Mouse (Mus musculus) heart, postnatal 36 days (tissue): ENCODE data around the gene Vipas39. TPM values are rescaled to one million over a fixed set of nuclear protein-coding genes. Genes with fewer than 3 reads are reported as not detected.
"Not testable (repeated sequence)": the region's sequence is repeated elsewhere in the genome, so short reads cannot be mapped to it uniquely, and the experiment has no call there.

ENCODE experiments used
- DNase-seq, 2 experiments: peaks; one replicate each; pipeline ENCODE4 v3.0.0; 2021 to 2022
- intact Hi-C: fragments of 180-260 bp; cut with DNase I; formaldehyde crosslinking; loops from one replicate; pipeline ENCODE4 v1.15.1; 2025
- total RNA-seq, 2 experiments: library from RNA; stranded (reverse); gene quantifications; 2 replicates each; pipeline ENCODE4 v1.2.3; 2021

Vipas39 gene
- total RNA-seq = 10 to 100 TPM; 21.2 to 24.5 TPM

GRCm38 (mm10) chr12:87266108-87266826 lies at the start of gene Vipas39, which contains the start of gene Ahsa1:
TSS of gene Vipas39 (minus strand) at chr12:87266256.
TSS of gene Ahsa1 (plus strand) at chr12:87266479.
- intact Hi-C loops = loop anchor here (5.0 kb wide), 1 partner anchor 151 kb away; no protein-coding TSS in a partner anchor
- peak; percentile 77 to 92 for DNase-seq

DNA sequence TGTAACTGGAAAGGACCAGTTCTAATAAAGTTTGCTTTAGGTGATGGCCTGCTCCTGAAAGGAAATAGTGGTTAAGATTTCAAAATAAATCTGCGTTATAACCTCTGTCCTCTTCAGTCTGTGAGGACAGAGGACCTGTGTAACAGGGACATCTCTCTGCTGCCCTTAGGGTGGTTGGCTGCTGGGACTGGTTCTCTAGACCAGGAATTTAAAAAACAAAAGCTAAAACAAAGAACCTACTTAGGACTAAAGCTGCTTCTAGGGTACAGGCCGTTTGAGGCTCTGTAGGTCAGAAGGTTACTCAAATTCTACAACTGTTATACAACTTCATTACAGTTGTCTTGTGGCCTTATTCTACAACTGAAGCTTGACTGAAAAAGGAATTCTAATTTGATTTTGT lies 47.0 kb upstream of the Vipas39 start:
- intact Hi-C loops = no loop called here
- no peak for DNase-seq

GRCm38 (mm10) chr12:87306584-87306844 lies 40.5 kb upstream of the Vipas39 start:
- DNase-seq, intact Hi-C loops: not testable (repeated sequence)

GRCm38 (mm10) chr12:87305767-87306583 lies 39.9 kb upstream of the Vipas39 start:
- DNase-seq = no peak
- intact Hi-C loops = no loop called here

DNA sequence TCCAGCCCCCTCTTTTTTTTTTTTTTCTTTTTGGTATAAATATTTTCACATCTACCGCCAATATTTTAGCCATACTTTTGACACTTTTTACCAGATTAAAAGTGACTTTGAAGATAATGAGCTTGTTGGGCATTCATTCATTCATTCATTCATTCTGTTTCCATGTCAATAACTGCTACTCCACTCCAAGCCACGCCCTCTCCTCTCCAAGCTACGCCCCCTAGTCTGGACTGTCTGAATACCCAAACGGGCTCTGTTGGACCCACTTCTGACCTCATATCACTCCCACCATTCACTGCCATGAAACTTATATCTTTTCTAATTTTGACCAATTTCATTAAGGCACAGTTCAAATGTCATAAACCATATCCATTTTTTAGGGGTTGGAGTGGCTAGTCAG lies 35.1 kb upstream of the Vipas39 start:
- DNase-seq = no peak
- intact Hi-C loops = no loop called here

DNA sequence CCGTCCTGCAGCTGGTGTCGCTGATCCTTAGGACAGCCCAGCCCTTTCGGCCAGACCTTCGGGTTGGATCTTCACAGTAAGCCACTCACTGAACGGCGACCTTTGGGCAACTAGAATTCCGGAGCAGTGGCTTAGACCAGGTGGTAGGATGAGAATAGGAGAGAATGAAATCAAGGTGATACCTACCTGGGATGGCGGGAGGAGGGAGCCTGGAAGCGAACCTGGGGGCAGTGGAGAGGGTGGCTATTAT lies 34.3 kb upstream of the Vipas39 start:
- DNase-seq = no peak
- intact Hi-C loops = no loop called here

DNA sequence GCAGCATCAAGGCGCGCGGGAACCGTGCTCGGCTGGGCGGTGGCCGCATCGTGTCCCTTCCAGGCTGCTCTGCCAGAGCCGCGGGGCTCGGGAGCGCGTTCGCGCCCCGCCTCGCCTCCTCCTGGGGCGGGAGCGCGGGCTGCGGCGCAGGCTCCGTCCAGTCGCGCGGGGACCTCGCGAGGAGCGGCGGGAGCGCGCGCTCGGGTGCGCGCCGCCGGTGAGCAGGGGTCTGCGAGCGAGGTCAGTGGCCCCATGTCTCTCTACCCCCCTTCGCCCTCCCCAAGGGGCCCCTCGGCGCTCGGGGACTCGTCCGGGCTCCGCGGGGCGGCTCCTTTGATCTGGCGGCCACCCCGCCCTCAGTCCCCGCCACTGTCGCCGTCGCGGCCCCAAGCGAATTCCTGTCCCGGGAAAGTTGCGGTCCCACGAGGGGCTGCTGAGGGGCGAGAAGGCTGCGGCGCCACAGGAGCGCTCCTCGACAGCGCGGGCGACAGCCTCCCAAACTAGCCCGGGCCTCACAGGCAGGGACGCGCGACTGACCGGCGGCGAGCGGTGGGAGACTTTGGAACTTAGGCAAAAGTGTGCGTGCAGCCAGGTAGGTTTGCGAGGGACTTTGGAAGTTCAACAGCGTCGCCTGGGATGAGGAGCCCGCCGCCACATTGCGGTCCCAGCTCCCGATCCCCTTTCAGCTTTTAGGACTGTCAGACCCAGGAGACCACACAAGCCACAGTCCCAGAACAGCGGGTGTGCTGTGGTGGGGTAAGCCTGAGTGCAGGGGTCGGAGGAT lies 33.8 kb upstream of the Vipas39 start, which contains the start of gene Ism2:
Gene Ism2, minus strand, starts transcription at position 49 of the 784 bp plus-strand sequence.
- intact Hi-C loops = no loop called here
- DNase-seq = peak in 1 of 2 experiments; percentile 56

DNA sequence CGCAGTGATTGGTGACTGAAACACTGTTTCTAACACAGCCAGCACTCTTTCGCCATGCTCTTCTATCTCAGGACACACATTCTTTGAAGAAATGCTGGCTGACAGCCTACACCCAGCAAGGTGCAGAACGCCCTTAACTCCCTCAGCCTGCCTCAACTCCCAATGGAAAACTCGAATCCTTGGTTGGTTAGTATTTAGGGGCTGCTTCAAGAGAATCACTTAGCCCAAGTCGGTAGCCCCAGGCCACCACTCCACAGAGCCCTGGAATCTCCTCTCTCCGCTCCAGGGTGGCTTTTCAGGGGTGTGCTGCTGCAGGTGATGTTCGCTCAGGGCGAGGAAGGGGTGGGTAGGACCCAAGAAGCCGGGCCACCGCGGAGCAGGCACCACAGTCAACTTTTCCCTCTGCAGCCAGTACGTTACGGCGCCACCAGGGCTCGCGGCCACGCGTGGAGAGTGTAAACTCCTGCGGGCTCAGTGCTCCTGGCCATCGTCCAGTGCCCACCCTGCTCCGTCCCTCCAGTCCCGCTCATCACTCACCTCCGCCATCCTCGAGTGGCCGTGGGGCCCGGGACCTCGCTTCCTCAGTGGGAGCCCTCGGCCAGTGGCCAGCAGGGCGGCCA lies 33.1 kb upstream of the Vipas39 start:
- intact Hi-C loops = no loop called here
- peak in 1 of 2 experiments; percentile 33 for DNase-seq

DNA sequence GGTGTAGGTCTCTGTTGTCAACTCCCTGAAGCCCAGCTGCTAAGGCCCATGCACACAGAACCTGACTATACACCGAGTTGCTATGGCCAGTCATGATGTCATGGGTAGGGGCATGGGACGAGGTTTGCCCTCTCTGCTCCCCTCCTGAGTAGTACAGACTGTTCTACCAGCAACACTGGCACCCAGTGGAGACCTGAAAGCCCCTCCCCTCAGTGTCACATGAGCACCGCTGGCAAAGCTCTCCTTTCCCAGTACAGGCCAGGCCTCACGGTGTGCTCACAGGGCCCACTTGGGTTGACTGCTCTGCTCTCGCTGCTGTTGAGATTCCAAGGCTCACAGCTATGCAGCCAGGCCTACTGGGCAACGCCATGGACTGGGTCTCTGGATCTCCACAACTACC lies 27.9 kb upstream of the Vipas39 start:
- intact Hi-C loops = no loop called here
- no peak for DNase-seq

DNA sequence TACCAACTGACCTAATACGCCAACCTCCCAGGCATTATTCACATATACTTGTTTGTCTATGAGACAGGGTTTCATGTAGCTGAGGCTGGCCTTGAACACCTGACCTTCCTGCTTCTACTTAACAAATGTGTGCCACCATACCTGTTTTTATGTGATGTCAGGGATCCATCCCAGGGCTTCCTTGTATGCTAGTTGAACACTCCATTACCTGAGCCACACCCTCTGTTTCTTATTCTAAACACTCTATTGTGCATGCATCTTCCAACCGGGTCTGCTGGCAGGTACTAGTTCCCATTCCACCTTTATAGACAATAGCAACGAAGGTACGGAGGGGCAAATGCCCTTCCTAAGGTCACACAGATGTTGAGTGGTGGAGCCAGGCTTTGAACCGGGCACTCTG lies 23.0 kb upstream of the Vipas39 start:
- intact Hi-C loops = no loop called here

GRCm38 (mm10) chr12:87284726-87285125 lies 18.7 kb upstream of the Vipas39 start:
- DNase-seq = no peak
- intact Hi-C loops = no loop called here

More for the DNA sequence above, 23.0 kb upstream of the Vipas39 start:
- DNase-seq = no peak

DNA sequence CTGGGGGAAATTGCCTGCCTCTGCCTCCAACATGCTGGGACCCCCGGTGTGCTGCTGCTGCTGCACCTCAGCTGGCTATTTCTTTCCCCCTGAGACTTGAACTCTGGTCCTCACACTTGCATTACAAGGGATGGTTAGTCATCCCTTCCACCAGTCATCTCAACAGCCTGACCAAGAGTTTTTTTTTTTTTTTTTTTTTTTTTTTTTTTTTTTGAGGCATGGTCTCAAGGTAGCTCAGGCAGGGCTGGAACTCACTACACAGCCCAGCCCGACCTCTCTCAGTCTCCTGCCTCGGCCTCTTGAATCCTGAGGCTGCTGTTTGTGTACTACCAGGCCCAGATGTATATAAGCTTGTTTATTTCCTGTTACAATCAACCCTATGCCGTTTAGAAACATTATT lies 18.2 kb upstream of the Vipas39 start:
- intact Hi-C loops = no loop called here

DNA sequence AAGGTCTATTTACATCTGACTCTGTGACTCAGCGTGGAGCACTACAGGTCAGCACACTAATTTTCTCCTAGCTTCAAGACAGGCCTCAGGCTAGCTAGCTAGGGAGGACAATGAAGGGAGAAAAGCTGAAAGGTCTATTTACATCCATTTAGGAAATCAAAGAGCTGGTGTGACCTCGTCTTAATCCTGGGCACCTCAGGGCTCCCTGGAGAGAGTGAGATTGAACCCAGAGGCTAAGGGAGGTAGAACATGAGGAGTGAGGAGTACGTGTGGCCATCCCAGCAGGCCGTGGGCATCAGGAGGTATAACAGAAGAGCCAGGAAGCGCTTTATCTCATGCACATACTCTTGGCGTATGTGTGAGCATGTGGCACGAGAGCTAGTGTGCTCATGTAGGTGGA lies 17.6 kb upstream of the Vipas39 start:
- intact Hi-C loops = no loop called here
- no peak for DNase-seq

More for the DNA sequence above, 18.2 kb upstream of the Vipas39 start:
- DNase-seq = no peak

GRCm38 (mm10) chr12:87282743-87283142 lies 16.7 kb upstream of the Vipas39 start:
- intact Hi-C loops = no loop called here
- no peak for DNase-seq

DNA sequence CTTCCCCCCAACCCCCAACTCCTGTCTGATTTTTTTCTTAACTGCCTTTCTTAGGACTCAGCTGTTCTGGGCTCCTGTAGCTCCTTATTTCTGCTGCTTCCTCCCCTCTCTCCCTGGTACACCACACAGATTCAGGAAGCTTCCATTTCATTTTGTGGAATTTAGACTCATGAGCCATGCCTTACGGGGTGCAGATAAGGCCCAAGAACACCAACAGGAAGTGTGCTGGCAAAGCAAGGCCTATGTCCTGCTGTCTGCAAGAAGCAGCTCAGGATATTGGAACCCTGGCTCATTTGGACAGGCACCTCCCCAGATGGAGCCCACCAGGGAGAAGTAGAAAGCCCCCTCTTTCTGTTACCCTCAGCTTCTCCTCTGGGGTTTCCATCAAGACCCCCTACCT lies 15.7 kb upstream of the Vipas39 start:
- no peak for DNase-seq
- intact Hi-C loops = no loop called here

GRCm38 (mm10) chr12:87279879-87280278 lies 13.8 kb upstream of the Vipas39 start:
- no peak for DNase-seq
- intact Hi-C loops = no loop called here

DNA sequence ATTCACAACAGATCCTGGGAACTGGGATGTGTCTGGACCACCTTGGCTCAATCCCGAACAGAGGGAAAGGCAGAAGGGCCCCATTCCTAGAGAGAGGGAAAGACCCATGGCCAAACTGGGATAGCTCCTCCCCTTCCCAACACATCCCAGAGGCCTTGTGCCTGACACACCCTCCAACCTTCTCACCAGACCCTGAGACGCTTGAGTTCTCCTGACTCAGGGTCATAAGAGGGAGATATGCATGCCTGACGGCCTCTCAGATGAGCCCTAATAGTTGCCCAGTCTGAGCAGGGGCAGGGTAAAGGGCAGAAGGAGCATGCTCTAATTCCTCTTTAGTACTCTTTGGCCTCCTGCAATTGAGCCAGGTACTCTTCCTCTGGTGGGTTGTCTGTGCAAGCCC lies 13.3 kb upstream of the Vipas39 start:
- no peak for DNase-seq
- intact Hi-C loops = no loop called here

- DNase-seq = no peak
- intact Hi-C loops = no loop called here
Measured at GRCm38 (mm10) chr12:87278118-87278730, 12.2 kb upstream of the Vipas39 start.

DNA sequence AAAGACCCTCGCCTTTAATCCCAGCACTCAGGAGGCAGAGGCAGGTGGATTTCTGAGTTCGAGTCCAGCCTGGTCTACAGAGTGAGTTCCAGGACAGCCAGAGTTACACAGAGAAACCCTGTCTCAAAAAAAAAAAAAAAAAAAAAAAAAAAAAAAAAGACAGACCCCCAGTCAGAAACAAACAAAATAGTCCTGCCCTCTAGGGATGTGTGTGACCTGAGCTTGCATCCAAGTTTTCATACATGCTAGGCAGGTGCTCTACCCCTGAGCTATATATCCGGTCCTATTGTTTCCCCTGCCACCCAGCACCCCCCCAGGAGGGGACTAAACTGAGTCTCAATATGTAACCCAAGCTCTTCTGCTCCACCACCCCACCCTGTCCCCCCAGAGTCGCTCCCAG lies 11.2 kb upstream of the Vipas39 start:
- DNase-seq, intact Hi-C loops: not testable (repeated sequence)
